8 mouse cellular contexts compared by ENCODE assay signal in genomic region chr9:21426013-21426412, GRCm38 (mm10). TPM values are rescaled to one million over a fixed set of nuclear protein-coding genes. Genes with fewer than 3 reads are reported as not detected.
DNase-seq lines count a peak whose midpoint lies in the region; ATAC-seq and TF ChIP-seq lines count a peak whose summit lies in the region.

No protein-coding gene starts in this region.

- H3K27ac ChIP-seq in cortical plate, adult 2 months (ENCODE audit: insufficient read depth, low read length): no peak overlapping the region
- H3K27ac ChIP-seq in intestine, embryonic 14.5 days (ENCODE audit: low read depth): no peak overlapping the region
- peak overlapping the region; percentile 89 for H3K27ac ChIP-seq in small intestine, adult 2 months (ENCODE audit: insufficient read depth, low read depth, low read length)

- H3K27me3 ChIP-seq in intestine, embryonic 14.5 days (replicated peaks; ENCODE audit: control insufficient read depth, insufficient read depth, low read length): no peaks in the 10 kb centered on the region
- H3K27me3 ChIP-seq in small intestine, adult 2 months (ENCODE audit: control insufficient read depth, insufficient read depth, low read length): no peaks in the 10 kb centered on the region

- WGBS in intestine, embryonic 14.5 days: 5% methylated on average over 1 of the region's 1 CpGs
- WGBS in small intestine, adult 2 months: 0% methylated on average over 1 of the region's 1 CpGs

- H3K36me3 ChIP-seq in intestine, embryonic 14.5 days (ENCODE audit: control insufficient read depth, insufficient read depth, low read length): peaks cover 7% of the 10 kb centered on the region
- H3K36me3 ChIP-seq in small intestine, adult 2 months (ENCODE audit: control insufficient read depth, insufficient read depth, low read length): peaks cover 2% of the 10 kb centered on the region

- peaks cover 19% of the 10 kb centered on the region for H3K4me1 ChIP-seq in cortical plate, adult 2 months (ENCODE audit: control insufficient read depth, insufficient read depth, low read length)
- peaks cover 19% of the 10 kb centered on the region for H3K4me1 ChIP-seq in intestine, embryonic 14.5 days (replicated peaks; ENCODE audit: control insufficient read depth, insufficient read depth, low read length)
- H3K4me1 ChIP-seq in small intestine, adult 2 months (ENCODE audit: control insufficient read depth, insufficient read depth, insufficient read length, low read length): peaks cover 21% of the 10 kb centered on the region

- H3K9me3 ChIP-seq in intestine, embryonic 14.5 days (ENCODE audit: control insufficient read depth, low read length): no peaks in the 10 kb centered on the region

- H3K4me3 ChIP-seq in cortical plate, adult 2 months (ENCODE audit: insufficient read depth, low read length): peak overlapping the region; percentile 77
- peak overlapping the region; percentile 77 for H3K4me3 ChIP-seq in intestine, embryonic 14.5 days (ENCODE audit: low read depth, low read length)
- peak overlapping the region; percentile 93 for H3K4me3 ChIP-seq in small intestine, adult 2 months (ENCODE audit: low read depth, low read length)

- DNase-seq in CD4-positive, CD25-positive, alpha-beta regulatory T cell, adult 2 months (ENCODE audit: low read depth, low spot score): peak; percentile 43
- DNase-seq in intestine, embryonic 14.5 days (ENCODE audit: low spot score): no peak
- DNase-seq in lung, adult 18-20 months: peak; percentile 38 to 68
- DNase-seq in layer of hippocampus, adult 8-10 months (ENCODE audit: low spot score in 2 of 2): no peak
- no peak for DNase-seq in gastrocnemius, postnatal 10 days

- TF ChIP-seq POLR2A in cortical plate, adult 2 months (IDR thresholded peaks at IDR 0.05; ENCODE audit: extremely low read depth, insufficient read depth, low read length): no peak
- peak; percentile 36; the same call in 1 of the 2 replicates for TF ChIP-seq POLR2A in small intestine, adult 2 months (IDR thresholded peaks at IDR 0.05; ENCODE audit: low read depth, low read length)

- TF ChIP-seq CTCF in cortical plate, adult 2 months (IDR thresholded peaks at IDR 0.05; ENCODE audit: extremely low read depth, insufficient read depth, low read length): no peak
- no peak for TF ChIP-seq CTCF in small intestine, adult 2 months (IDR thresholded peaks at IDR 0.05; ENCODE audit: extremely low read depth, insufficient read length, insufficient replicate concordance, low read depth, low read length)

- ATAC-seq in CD4-positive, CD25-positive, alpha-beta regulatory T cell, adult 4 months: no peak
- no peak for ATAC-seq in intestine, embryonic 14.5 days (replicated peaks; ENCODE audit: low FRiP score, low TSS enrichment, low read depth)

- peak overlapping the region; percentile 76 for H3K9ac ChIP-seq in intestine, embryonic 14.5 days (ENCODE audit: low read length)

- peak overlapping the region; percentile 93 for H3K4me2 ChIP-seq in intestine, embryonic 14.5 days (ENCODE audit: low read length)

RNA-seq across cellular contexts. Expression of gene Dnm2, which starts 1.3 kb away (rescaled TPM):
- polyA plus RNA-seq in CD4-positive, CD25-positive, alpha-beta regulatory T cell, adult 4 months (2017; shearing (Covaris generic)): 100 to 1,000 TPM in 1 of 2 experiments, 10 to 100 TPM in 1; 97.0 to 119 TPM
- polyA plus RNA-seq in cortical plate, adult 2 months (2012; rRNA removed): 60.8 and 67.9 TPM in 2 replicates
- polyA plus RNA-seq in intestine, embryonic 14.5 days (2014; fragmentation: Nextera tagmentation; extraction: Ambion mirVana): 65.2 and 67.3 TPM in 2 replicates
- 179 and 517 TPM in 2 replicates for polyA plus RNA-seq in small intestine, adult 2 months (2012; rRNA removed)
- total RNA-seq in layer of hippocampus, adult 8-10 months (2022): 10 to 100 TPM; 60.8 to 76.0 (median 71.2) TPM
- 10 to 100 TPM; 52.4 to 64.5 TPM for total RNA-seq in gastrocnemius, postnatal 10 days (2021)

RNA-seq across cellular contexts. Expression of gene Qtrt1, which starts 14.4 kb away (rescaled TPM):
- polyA plus RNA-seq in CD4-positive, CD25-positive, alpha-beta regulatory T cell, adult 4 months (2017; shearing (Covaris generic)): 10 to 100 TPM; 32.1 to 46.9 TPM
- 42.5 and 43.8 TPM in 2 replicates for polyA plus RNA-seq in cortical plate, adult 2 months (2012; rRNA removed)
- polyA plus RNA-seq in intestine, embryonic 14.5 days (2014; fragmentation: Nextera tagmentation; extraction: Ambion mirVana): 69.9 and 77.3 TPM in 2 replicates
- polyA plus RNA-seq in small intestine, adult 2 months (2012; rRNA removed): 30.1 and 32.8 TPM in 2 replicates
- total RNA-seq in layer of hippocampus, adult 8-10 months (2022): 10 to 100 TPM; 28.5 to 41.7 (median 36.6) TPM
- 10 to 100 TPM in 1 of 2 experiments, 1 to 10 TPM in 1; 8.5 to 11.4 TPM for total RNA-seq in gastrocnemius, postnatal 10 days (2021)

RNA-seq across cellular contexts. Expression of gene Ilf3, which starts 58.3 kb away (rescaled TPM):
- polyA plus RNA-seq in CD4-positive, CD25-positive, alpha-beta regulatory T cell, adult 4 months (2017; shearing (Covaris generic)): 100 to 1,000 TPM; 127 to 203 TPM
- 71.3 and 76.2 TPM in 2 replicates for polyA plus RNA-seq in cortical plate, adult 2 months (2012; rRNA removed)
- 179 and 188 TPM in 2 replicates for polyA plus RNA-seq in intestine, embryonic 14.5 days (2014; fragmentation: Nextera tagmentation; extraction: Ambion mirVana)
- 18.8 and 30.7 TPM in 2 replicates for polyA plus RNA-seq in small intestine, adult 2 months (2012; rRNA removed)
- 100 to 1,000 TPM in 3 of 4 experiments, 10 to 100 TPM in 1; 95.4 to 113 (median 103) TPM for total RNA-seq in layer of hippocampus, adult 8-10 months (2022)
- total RNA-seq in gastrocnemius, postnatal 10 days (2021): 10 to 100 TPM; 34.9 to 49.0 TPM

Comparison
In these comparisons a context has a peak if more than half of its experiments do, and no peak if none do; other contexts are left out.
1. DNase-seq: peak in CD4-positive, CD25-positive, alpha-beta regulatory T cell, adult 2 months (single experiment) and lung, adult 18-20 months (2 of 2); none in intestine, embryonic 14.5 days (single experiment), layer of hippocampus, adult 8-10 months (0 of 2) and gastrocnemius, postnatal 10 days (single experiment).
2. Peak in every context shown above with its lines, with median percentiles within 50 percentile points of each other: H3K4me3 ChIP-seq.